Mouse (Mus musculus): Measurements from ENCODE around the gene Nub1.
A peak's percentile ranks its signal among the peaks of the same experiment; 100 is the strongest.

Gene Nub1

GRCm38 (mm10) chr5:24741172-24741885 is 56.0 kb downstream of the Nub1 start:
- DNase-seq (ENCODE audit: low spot score in 2 of 2) = no peak

- DNase-seq (ENCODE audit: low spot score in 2 of 2) = no peak
These were observed 58.6 kb downstream of the Nub1 start for GRCm38 (mm10) chr5:24743956-24744355.

- DNase-seq (ENCODE audit: low spot score in 2 of 2) = no peak
These were observed 62.2 kb downstream of the Nub1 start for GRCm38 (mm10) chr5:24747533-24747932.

GRCm38 (mm10) chr5:24749731-24750130 is 64.4 kb downstream of the Nub1 start:
- no peak for DNase-seq (ENCODE audit: low spot score in 2 of 2)

GRCm38 (mm10) chr5:24750321-24751304 is 65.3 kb downstream of the Nub1 start:
- peak; percentile 71 to 87 for DNase-seq (ENCODE audit: low spot score in 2 of 2)

- peak; percentile 28 to 63 for DNase-seq (ENCODE audit: low spot score in 2 of 2)
These were observed 66.2 kb downstream of the Nub1 start for GRCm38 (mm10) chr5:24751305-24752174.

GRCm38 (mm10) chr5:24752175-24752498 is 66.8 kb downstream of the Nub1 start:
- DNase-seq (ENCODE audit: low spot score in 2 of 2) = no peak

- DNase-seq (ENCODE audit: low spot score in 2 of 2) = no peak
These were observed 71.6 kb downstream of the Nub1 start for GRCm38 (mm10) chr5:24756931-24757330.

GRCm38 (mm10) chr5:24757816-24758215 is 72.5 kb downstream of the Nub1 start, which contains the start of gene Crygn:
Gene Crygn, minus strand, starts transcription at chr5:24758008.
- no peak for DNase-seq (ENCODE audit: low spot score in 2 of 2)
